Mouse (Mus musculus) testis, postnatal 14 days (tissue): ENCODE measurements around the gene Arrdc2.

Experiments
- DNase-seq: peaks from one replicate; pipeline ENCODE4 v3.0.0; 2021; ENCODE audit warnings: low spot score

The Arrdc2 gene

GRCm38 (mm10) chr8:70841147-70842072 lies 1.9 kb upstream of the Arrdc2 start:
- peak; percentile 87 for DNase-seq

DNA sequence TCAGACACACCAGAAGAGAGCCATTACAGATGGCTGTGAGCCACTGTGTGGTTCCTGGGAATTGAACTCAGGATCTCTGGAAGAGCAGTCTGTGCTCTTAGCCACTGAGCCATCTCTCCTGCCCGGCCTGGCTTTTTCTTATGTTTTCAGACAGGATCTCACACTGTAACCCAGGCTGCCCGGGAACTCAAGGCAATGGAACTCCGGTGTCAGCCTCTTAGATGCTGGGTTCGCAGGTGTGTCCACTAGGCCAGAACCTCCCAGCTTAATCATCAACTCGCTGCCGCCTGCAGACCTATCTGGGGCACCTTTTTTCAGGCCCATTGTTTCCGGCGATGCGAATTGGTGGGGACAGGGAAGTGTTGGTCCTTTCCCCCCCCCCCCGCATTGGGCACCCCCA lies 1.1 kb upstream of the Arrdc2 start:
- DNase-seq = no peak

DNA sequence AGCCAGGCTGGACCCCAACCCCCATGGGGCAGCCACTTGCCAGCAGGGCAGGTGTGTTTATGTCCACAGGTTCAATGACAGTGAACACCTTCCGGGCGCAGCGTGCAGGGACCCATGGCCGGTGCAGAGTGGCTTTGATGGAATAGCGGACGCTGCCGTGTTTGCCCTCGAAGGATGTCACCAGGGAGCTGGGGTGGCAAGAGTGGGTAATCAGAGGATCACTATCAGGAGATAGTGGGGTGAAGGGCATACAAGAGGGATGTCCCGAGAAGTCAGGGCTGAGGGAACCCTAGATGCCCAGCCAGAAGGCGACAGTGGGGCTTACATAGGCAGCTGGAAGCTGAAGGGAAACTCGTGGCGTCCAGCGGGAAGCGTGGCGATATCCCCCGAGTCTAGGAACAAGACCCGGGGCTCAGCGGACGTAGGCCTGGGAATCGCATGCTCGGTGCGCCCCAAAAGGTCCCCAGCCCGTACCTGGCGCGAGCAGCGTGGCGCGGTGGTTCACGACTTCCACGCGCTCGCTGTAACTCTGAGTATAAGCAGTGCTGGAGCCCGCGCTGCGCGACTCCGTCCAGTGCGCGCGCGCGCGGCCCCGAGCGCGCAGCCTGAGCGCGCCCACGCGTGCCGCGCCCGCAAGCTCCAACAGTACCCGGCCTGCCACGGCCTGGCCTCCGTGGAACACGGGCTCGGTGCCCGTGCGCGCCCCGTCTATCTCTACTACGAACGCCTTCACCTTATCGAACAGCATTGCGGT lies 689 bp downstream of the Arrdc2 start:
- no peak for DNase-seq

- DNase-seq = no peak
Measured at GRCm38 (mm10) chr8:70836666-70837065, 2.9 kb downstream of the Arrdc2 start.

DNA sequence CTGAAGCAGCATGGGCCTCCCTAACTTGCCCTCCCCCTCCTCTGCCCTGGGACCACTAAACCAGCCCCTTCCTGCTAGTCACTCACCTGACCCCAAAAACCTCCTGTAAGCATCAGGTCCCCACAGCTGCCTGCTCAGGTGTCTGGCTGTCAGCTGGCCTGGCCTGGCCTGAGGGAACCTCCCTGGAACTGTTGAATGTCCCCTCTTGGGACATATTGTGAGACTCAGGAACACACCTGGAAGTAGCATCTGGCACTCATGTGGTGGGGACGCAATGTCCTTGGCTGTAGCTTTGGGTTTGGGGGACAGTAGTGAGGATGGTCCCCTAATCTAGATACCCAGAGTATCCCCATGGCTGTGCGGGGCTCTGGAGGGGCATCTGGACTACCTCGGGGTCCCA lies 5.4 kb downstream of the Arrdc2 start:
- no peak for DNase-seq

DNA sequence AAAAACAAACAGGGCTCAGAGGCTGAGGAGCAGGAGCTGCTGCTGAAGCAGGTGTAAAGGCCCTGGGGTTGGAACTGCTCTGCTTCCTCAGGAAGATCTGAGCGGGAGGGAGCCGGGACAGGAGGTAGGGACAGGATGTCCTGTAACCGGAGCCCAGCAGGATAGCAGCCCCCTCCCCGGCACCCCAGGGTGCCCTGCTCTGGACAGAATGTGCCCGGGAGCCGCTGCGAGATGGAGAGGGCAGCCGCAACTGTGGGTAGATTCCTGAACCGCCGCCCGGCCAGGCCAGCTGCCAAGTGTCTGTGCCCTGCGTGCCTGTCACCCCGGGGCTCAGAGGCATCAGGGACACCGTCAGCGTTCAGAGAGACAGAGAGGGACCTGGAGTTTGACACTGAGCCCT lies 6.0 kb downstream of the Arrdc2 start:
- peak; percentile 60 for DNase-seq

GRCm38 (mm10) chr8:70833018-70833482 lies 6.5 kb downstream of the Arrdc2 start:
- DNase-seq = no peak

DNA sequence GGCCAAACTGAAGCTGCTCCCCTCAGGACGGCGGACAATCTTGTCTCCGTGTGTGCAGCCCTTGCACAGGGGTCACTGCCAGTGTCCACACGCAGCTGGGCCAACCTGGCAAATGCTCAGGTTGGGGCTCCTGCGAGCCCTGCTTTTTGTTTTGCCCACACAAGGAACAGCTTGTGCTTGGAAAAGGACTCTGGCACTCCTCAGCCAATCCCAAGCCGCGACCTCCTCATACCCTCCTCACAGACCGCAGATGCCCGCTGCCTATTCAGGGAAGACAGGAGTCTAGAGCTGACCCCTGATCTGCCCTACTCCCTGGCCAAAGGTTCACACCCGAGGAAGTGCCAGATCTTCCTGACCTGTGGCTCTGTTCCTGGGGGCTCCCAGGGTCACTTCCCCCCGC lies 7.1 kb downstream of the Arrdc2 start:
- DNase-seq = no peak

DNA sequence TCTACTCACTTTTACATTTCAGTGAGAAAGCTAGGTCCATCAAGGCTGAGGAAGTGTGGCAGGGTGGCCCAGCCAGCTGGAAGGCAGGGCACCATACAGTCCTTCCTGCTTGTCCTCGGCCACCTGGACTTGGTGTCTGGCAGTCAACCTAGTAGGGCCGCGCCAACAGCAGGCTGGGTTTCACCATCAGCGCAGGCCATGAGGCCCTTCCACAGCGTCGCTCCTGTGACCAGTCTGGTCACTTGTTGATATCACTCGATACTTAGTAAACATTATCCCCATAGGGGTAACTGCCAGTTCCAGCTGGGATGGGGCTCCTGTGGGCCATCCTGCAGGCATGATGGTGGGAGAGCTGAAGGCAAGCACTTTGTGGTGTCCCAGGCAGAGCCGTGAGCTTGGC lies 8.0 kb downstream of the Arrdc2 start:
- DNase-seq = no peak

- DNase-seq = no peak
Measured at GRCm38 (mm10) chr8:70827796-70828195, 11.7 kb downstream of the Arrdc2 start.

GRCm38 (mm10) chr8:70827010-70827409 lies 12.5 kb downstream of the Arrdc2 start:
- DNase-seq = no peak

- DNase-seq = no peak
Measured at GRCm38 (mm10) chr8:70825816-70826215, 13.7 kb downstream of the Arrdc2 start.

DNA sequence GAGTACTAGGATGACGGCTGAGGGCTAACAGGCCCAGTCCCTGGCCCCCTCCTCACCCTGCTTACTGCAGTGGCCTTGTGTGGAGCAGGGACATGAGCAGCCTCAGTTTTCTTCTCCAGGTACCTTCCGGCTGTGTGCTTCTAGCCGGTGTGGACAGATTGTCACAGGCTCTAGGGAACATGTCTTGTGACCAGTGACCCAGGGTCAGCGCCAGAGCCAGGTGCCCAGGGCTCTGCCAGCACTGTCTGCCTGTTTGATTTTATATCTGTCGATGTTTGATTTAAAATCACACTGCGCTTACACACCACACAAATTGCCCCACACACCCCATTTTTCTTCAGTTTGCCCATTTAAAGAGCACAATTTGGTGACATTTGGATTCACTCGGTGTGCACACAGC lies 15.7 kb downstream of the Arrdc2 start:
- DNase-seq = no peak

- peak; percentile 64 for DNase-seq
Measured at GRCm38 (mm10) chr8:70822594-70822993, 16.9 kb downstream of the Arrdc2 start.

DNA sequence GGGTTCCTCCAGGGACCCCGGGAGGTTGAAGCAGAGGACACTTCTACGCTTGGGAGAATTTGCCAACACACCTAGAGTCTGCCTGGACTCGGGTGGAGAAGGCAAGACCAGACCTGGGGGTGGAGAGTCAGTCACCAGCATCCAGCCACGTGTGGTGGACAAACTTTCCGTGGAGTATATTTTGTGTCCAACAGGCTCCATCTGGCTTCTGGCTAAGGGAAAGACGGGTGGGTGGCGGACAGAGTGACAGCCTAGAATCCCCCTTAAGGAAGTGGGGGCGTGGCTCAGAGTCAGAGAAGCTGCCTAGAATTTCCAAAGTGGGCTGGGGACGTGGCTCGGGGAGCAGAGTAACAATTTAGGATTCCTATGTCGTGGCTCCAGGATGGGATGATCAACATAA lies 17.5 kb downstream of the Arrdc2 start:
- DNase-seq = peak; percentile 42

DNA sequence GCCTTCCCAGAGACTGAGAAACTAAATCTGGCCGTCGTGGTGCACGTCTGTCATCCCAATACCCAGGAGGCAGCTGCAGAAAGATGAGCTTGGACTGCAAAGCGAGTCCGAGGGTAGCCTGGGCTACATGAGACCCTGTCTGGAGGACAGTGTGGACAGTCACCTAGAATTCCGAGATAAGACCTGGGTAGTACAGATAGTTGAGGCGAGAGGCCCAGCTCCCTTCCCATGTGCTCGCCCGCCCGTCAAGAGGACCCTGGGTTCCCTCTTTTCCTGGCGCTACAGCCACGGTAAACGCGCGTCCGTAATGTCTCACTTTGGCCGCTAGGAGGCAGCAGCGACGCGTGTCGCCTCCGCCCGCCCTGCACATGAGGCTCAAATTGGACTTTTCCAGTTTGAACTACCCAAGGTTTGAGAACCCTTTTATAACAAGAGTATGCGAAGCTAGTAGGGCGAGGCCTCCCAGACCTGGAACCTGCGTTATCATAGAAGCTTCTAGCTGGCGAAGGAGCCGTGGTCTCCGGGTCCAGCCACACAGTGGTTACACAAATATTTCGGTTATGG lies 18.0 kb downstream of the Arrdc2 start:
- peak; percentile 66 for DNase-seq

DNA sequence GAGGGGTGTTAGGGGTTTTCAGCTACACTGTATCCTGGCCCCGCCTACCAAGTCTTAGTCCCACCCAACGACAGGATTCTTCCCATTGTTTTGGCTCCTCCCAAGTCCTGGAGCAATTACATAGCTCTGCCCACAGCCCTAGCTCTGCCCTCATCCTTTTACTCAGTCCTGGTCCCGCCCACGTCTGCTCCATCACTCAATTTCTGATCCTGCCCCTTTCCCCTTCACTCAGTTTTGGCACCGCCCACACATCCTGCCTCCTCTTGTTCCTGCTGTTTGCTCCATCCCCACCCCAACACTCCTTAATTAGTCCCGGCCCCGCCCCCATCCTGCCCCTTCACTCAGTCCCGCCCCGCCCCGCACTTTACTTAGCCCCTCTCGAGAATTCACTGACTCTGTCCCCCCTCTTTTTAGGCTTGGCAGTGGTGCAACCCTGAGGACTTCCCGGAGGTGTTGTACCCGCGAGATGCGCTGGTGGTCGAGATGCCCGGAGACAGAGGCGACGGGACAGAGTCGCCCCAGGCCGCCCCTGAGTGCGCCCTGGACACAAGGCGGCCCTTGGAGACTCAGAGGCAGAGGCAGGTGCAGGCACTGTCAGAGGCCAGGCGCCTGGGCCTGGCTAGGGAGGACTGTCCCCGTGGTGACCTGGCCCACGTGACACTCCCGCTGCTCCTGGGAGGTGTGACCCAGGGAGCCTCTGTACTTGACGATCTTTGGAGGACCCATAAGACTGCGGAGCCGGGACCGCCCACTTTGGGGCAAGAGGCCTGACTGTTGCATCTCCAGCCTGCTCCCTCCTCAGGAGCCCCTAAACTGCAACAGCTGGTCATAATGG lies 19.2 kb downstream of the Arrdc2 start:
- DNase-seq = peak; percentile 81

DNA sequence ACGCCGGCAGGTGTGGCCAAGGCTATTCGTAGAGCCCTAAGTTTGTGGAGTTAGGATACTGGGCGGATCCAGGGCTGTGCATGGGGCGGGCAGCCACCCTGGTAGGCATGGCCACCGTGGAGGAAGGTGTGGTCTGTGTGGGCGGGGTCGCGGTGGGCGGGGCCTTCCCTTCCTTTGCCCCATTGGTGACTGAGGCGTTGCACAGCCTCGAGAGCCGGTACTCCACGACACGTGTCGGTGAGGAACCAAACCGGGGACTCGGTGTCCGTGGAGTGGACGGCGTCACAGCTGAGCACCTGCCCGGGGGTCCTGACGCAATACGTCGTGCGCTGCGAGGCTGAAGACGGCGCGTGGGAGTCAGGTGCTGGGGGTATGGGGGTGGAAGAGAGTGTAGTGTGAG lies 22.8 kb downstream of the Arrdc2 start:
- DNase-seq = peak; percentile 60

DNA sequence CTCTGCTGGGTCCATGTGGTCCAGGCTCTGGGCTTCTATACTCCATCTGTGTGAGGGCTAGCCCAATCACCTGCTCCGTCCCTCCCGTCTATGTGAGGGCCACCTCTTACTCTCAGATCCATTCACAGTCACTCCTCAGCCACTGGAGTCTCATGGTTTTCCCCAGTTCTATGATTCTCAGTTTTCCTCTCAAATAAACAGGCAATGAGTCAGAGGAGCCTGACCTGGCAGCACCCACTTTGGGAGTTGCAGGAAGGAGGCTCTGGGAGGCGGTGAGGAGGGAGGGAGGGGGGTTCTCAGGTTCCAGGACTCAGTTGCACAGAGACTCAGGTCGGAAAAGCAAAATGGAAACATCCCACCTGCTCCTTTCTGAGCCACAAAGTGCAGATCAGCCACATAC lies 26.6 kb downstream of the Arrdc2 start:
- no peak for DNase-seq

DNA sequence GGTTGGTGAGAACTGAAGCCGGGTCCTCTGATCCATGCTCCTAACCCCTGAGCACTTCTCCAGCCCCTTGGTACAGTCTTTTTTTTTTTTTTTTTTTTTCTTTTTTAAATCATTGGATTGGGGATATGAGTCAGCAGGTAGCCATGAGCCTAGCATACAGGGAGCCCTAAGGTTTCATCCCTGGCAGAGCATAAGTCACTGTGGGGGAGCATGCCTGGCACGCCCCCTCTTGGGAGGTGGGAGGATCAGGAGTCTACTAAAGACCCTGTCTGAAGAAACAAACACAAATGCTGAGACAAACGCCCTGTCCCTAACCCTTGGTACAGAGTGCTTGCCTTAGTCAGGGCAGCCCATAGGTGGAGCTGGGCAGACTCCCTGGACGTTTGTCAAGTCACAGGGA lies 27.5 kb downstream of the Arrdc2 start:
- no peak for DNase-seq

DNA sequence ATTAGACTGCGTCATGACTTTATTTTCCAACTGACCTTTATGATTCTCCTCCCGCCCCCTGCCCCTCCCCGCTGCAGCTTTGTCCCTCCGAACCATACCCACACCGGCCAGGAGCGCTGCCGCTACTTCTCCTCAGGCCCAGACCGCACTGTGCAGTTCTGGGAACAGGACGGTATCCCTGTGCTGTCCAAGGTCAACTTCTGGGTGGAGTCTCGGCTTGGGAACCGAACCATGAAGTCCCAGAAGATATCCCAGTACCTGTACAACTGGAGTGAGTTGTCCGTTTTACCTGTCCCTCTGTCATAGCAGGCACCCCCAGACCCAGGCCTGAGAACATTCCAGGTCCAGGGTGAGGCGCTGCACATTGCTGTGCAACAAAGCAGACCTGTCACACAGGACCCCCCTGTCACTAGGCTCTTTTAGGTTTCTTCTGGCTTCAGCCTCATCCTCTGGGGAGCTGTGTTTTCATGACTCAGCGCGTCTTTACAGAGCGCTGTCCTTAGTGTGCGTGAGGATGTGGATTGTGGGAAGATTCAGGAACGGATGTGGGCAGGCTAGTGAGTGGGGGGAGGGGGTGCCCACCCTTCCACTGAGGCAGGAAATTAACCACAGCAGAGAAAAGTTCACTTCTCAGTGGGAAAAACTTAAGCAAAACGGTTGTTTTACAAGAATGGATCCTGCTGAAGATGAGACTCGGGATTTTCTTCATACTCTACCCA lies 28.4 kb downstream of the Arrdc2 start:
- no peak for DNase-seq
